ENCODE assay signal across 8 mouse cellular contexts in the genomic region with DNA sequence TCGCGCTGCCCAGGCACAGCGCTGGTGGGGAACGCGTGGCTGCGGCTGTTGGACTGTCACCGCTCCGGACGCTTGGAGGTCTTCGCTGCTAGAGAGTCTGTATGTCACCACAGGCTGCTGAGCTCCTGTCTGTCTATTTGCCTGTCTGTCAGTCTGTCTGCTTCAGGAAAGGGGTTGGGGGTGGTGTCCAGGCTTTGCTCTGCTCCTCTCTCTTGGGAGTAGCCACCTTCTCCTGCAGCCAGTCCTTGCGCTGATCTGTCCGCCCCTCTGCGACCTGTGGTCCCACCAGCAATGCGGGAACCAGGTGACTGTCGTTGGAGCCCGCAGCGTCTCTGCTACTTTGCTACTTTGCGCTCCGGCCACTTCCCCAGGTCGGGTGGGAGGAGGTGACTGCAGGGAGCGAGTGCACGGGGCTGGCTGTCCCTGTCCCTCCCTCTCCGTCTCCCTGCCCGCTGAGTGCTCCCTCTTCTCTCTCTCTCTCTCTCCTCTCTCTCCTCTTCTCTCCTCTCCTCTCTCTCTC. TPM values are rescaled to one million over a fixed set of nuclear protein-coding genes. Genes with fewer than 3 reads are reported as not detected.
DNase-seq lines count a peak whose midpoint lies in the region; ATAC-seq and TF ChIP-seq lines count a peak whose summit lies in the region.

No protein-coding gene starts in this region.

- H3K4me2 ChIP-seq in forebrain, embryonic 15.5 days (replicated peaks): peak overlapping the region; percentile 92
- peak overlapping the region; percentile 51 for H3K4me2 ChIP-seq in liver, embryonic 13.5 days

- ATAC-seq in forebrain, embryonic 15.5 days (replicated peaks): peak; percentile 59
- ATAC-seq in liver, embryonic 13.5 days (ENCODE audit: low read depth): no peak

- no peaks in the 10 kb centered on the region for H3K9me3 ChIP-seq in forebrain, embryonic 15.5 days
- H3K9me3 ChIP-seq in liver, embryonic 13.5 days (replicated peaks): no peaks in the 10 kb centered on the region

- H3K27ac ChIP-seq in left cerebral cortex, adult 2 months: peak overlapping the region; percentile 93
- H3K27ac ChIP-seq in forebrain, embryonic 15.5 days (replicated peaks): peak overlapping the region; percentile 96
- no peak overlapping the region for H3K27ac ChIP-seq in liver, embryonic 13.5 days

- no peaks in the 10 kb centered on the region for H3K36me3 ChIP-seq in forebrain, embryonic 15.5 days
- H3K36me3 ChIP-seq in liver, embryonic 13.5 days: no peaks in the 10 kb centered on the region

- under 1% methylated on average over 24 of the region's 24 CpGs for WGBS in forebrain, embryonic 15.5 days
- WGBS in liver, embryonic 13.5 days (ENCODE audit: insufficient replicate concordance): under 1% methylated on average over 24 of the region's 24 CpGs

- peak in 1 of 2 experiments; percentile 39 for DNase-seq in left cerebral cortex, adult 2 months (ENCODE audit: extremely low spot score in 1 of 2, low spot score in 2 of 2)
- DNase-seq in left cerebral cortex, adult 8-10 months (ENCODE audit: low spot score in 2 of 2): no peak
- peak; percentile 85 for DNase-seq in cerebellum, adult 9-10 months
- DNase-seq in liver, embryonic 13.5 days: no peak
- peak; percentile 52 for DNase-seq in retina, embryonic 14.5 days (ENCODE audit: low spot score)
- DNase-seq in ovary, adult 18-20 months (ENCODE audit: low spot score): no peak
- DNase-seq in urinary bladder, postnatal 36 days (ENCODE audit: low spot score in 2 of 2): no peak

- intact Hi-C loops in left cerebral cortex, adult 2 months (cut with DNase I): loop anchor here (5.0 to 10.0 kb wide), 10 partner anchors 108 to 1398 kb away; no protein-coding TSS in a partner anchor

- H3K27me3 ChIP-seq in forebrain, embryonic 15.5 days: no peaks in the 10 kb centered on the region
- H3K27me3 ChIP-seq in liver, embryonic 13.5 days: peaks cover 48% of the 10 kb centered on the region

- peaks cover 11% of the 10 kb centered on the region for H3K4me1 ChIP-seq in forebrain, embryonic 15.5 days
- H3K4me1 ChIP-seq in liver, embryonic 13.5 days (replicated peaks): no peaks in the 10 kb centered on the region

- peak overlapping the region; percentile 66 for H3K4me3 ChIP-seq in left cerebral cortex, adult 2 months
- peak overlapping the region; percentile 69 for H3K4me3 ChIP-seq in forebrain, embryonic 15.5 days
- peak overlapping the region; percentile 32 for H3K4me3 ChIP-seq in liver, embryonic 13.5 days (replicated peaks)

- no peak for TF ChIP-seq CTCF in left cerebral cortex, adult 2 months (IDR thresholded peaks at IDR 0.05)

- H3K9ac ChIP-seq in forebrain, embryonic 15.5 days (replicated peaks): peak overlapping the region; percentile 97
- no peak overlapping the region for H3K9ac ChIP-seq in liver, embryonic 13.5 days

RNA-seq across cellular contexts. Expression of gene Arpp21, which starts 1.2 kb away (rescaled TPM):
- 100 to 1,000 TPM; 762 to 763 TPM for total RNA-seq in left cerebral cortex, adult 2 months (2021)
- 100 to 1,000 TPM; 639 to 745 (median 708) TPM for total RNA-seq in left cerebral cortex, adult 8-10 months (2022)
- 71.4 and 76.3 TPM in 2 replicates for polyA plus RNA-seq in forebrain, embryonic 15.5 days (2015; fragmentation: Nextera tagmentation; extraction: Ambion mirVana)
- 0.81 and 1.1 TPM in 2 replicates for polyA plus RNA-seq in liver, embryonic 13.5 days (2015; fragmentation: Nextera tagmentation; extraction: Ambion mirVana)

Comparison
In these comparisons a context has a peak if more than half of its experiments do, and no peak if none do; other contexts are left out.
1. DNase-seq: peak in cerebellum, adult 9-10 months (single experiment) and retina, embryonic 14.5 days (single experiment); none in left cerebral cortex, adult 8-10 months (0 of 2), liver, embryonic 13.5 days (single experiment), ovary, adult 18-20 months (single experiment) and urinary bladder, postnatal 36 days (0 of 2).
2. Peak in every context shown above with its lines, with median percentiles within 50 percentile points of each other: H3K4me3 ChIP-seq.